Mouse (Mus musculus) kidney, embryonic 14.5 days (tissue): ENCODE results near the gene Apba3. TPM values are rescaled to one million over a fixed set of nuclear protein-coding genes. Genes with fewer than 3 reads are reported as not detected.

Experiments used
- ATAC-seq: fragments of 200-750 bp; cut with Nextera tagmentation; 2 replicates; pipeline ENCODE4 v1.8.0; 2017; ENCODE audit warnings: moderate number of reproducible peaks, mild to moderate bottlenecking, moderate TSS enrichment, moderate library complexity; ENCODE audit not compliant: low FRiP score, low TSS enrichment
- H3K27ac ChIP-seq: fragments of 300-500 bp; sonication (generic); 2 replicates; pipeline ENCODE4 v1.5.1; 2014; ENCODE audit warnings: low read depth, mild to moderate bottlenecking, low read length, moderate library complexity, mixed read lengths
- H3K27me3 ChIP-seq: fragments of 300-500 bp; sonication (generic); 2 replicates; pipeline ENCODE4 v1.6.1; 2014; ENCODE audit warnings: mild to moderate bottlenecking, low read length; ENCODE audit not compliant: control insufficient read depth, insufficient read depth
- H3K36me3 ChIP-seq: fragments of 300-500 bp; sonication (generic); 2 replicates; pipeline ENCODE4 v1.6.1; 2014; ENCODE audit warnings: low read length, mixed read lengths; ENCODE audit not compliant: control insufficient read depth, insufficient read depth
- H3K4me1 ChIP-seq: fragments of 300-500 bp; sonication (generic); 2 replicates; pipeline ENCODE4 v1.6.1; 2014; ENCODE audit warnings: low read length, mixed read lengths; ENCODE audit not compliant: control insufficient read depth, insufficient read depth
- H3K4me2 ChIP-seq: fragments of 300-500 bp; sonication (generic); replicated peaks from 2 replicates; pipeline ENCODE4 v1.6.1; 2014; ENCODE audit warnings: low read depth, mild to moderate bottlenecking, low read length
- H3K4me3 ChIP-seq: fragments of 300-500 bp; sonication (generic); 2 replicates; pipeline ENCODE4 v1.5.1; 2014; ENCODE audit warnings: mild to moderate bottlenecking, low read length
- H3K9ac ChIP-seq: fragments of 300-500 bp; sonication (generic); 2 replicates; pipeline ENCODE4 v1.6.1; 2014; ENCODE audit warnings: low read depth, mild to moderate bottlenecking, low read length, moderate library complexity
- H3K9me3 ChIP-seq: fragments of 300-500 bp; sonication (generic); 2 replicates; pipeline ENCODE4 v1.6.1; 2016; ENCODE audit warnings: low read length; ENCODE audit not compliant: control insufficient read depth
- WGBS: fragments of 180-500 bp; shearing (Covaris S2); extraction: QIAGEN DNeasy Blood & Tissue Kit; methylation state at CpG from one replicate; pipeline ENCODE4 v1.1.7; 2014; 5-methylcytosine and 5-hydroxymethylcytosine counted together
- microRNA-seq: library from miRNA; unstranded; fragments of <30 nt; microRNA quantifications from one replicate; pipeline ENCODE4, GENCODE M21; 2016
- polyA plus RNA-seq: library from polyadenylated mRNA; unstranded; fragments of >200 nt; fragmentation: Nextera tagmentation; extraction: Ambion mirVana; gene quantifications from 2 replicates; pipeline ENCODE4 v1.2.1, GENCODE M21; 2014

The Apba3 gene
- polyA plus RNA-seq, 1 experiment from 2014 or later, result 51.4 TPM

GRCm38 (mm10) chr10:81319330-81319699, 52.6 kb downstream of the Apba3 start:
- Histone ChIP-seq H3K27me3 (no peaks in the 10 kb centered on the region), H3K4me1 (peaks cover 32% of the 10 kb centered on the region), H3K9ac (peak overlapping the region; percentile 93; the same call in 1 of the 2 replicates), H3K4me2 (peak overlapping the region; percentile 76), H3K4me3 (peak overlapping the region; percentile 99; the same call in 1 of the 2 replicates), H3K27ac (peak overlapping the region; percentile 85), H3K9me3 (no peaks in the 10 kb centered on the region), H3K36me3 (peaks cover 49% of the 10 kb centered on the region)
- WGBS, result 34% methylated on average over 8 of the region's 8 CpGs
- no peak for ATAC-seq

DNA sequence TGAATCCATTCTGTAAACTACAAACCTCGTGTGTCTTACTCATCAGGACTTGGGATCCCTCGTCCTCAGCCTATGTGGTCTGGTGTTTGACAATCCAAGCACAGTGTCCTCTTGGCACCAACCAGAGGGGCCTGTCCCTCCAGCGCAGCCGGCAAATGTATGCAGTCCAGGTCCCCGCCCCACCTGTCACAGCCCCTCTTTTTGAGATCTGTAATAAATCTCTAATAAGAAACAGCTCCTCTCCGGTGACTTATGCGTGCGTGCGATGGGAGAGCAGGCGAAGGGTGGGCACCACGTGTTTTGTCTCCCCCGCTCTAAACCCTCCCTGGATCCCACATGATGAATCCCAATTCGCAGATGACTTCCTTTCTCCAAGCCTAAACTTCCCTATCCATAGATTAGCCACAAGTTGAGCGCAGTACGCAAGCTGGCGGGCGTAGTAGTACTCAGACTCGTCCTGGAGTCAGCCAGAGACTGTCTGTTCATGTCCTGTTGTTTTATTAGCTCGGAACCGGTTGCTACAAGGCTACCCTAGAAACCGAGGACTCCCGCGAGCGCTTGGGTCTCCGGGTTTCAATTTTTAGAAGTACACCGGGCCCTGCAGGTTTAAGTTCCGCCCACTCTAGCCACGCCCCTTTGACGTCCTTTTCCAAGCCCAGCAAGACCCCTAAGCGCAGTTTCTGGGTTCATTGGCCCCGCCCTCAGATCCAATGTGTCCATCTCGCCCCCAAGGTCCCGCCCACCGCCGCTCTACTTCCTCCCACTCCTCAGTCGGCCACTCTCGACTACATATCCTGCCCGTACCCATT, 53.2 kb downstream of the Apba3 start:
- Histone ChIP-seq H3K9me3 (no peaks in the 10 kb centered on the region), H3K27ac (peak overlapping the region; percentile 85), H3K4me2 (peak overlapping the region; percentile 76), H3K4me1 (peaks cover 32% of the 10 kb centered on the region), H3K36me3 (peaks cover 53% of the 10 kb centered on the region), H3K27me3 (no peaks in the 10 kb centered on the region), H3K4me3 (peak overlapping the region; percentile 99), H3K9ac (peak overlapping the region; percentile 93)
- peak; percentile 82 for ATAC-seq
- under 1% methylated on average over 38 of the region's 38 CpGs for WGBS

- H3K27ac ChIP-seq, result peak within 1 kb of the TSS; percentile 85
- ATAC-seq, result peak; percentile 91
- H3K4me2 ChIP-seq, result peak within 1 kb of the TSS; percentile 76
- peak within 1 kb of the TSS; percentile 99 for H3K4me3 ChIP-seq
- H3K9ac ChIP-seq, result peak within 1 kb of the TSS; percentile 93
- under 1% methylated on average over 68 of the region's 68 CpGs for WGBS
- no peaks in the 10 kb centered on the region for H3K27me3 ChIP-seq
- H3K9me3 ChIP-seq, result no peaks in the 10 kb centered on the region
- H3K36me3 ChIP-seq, result peaks cover 53% of the 10 kb centered on the region
- peaks cover 32% of the 10 kb centered on the region for H3K4me1 ChIP-seq
Measured at GRCm38 (mm10) chr10:81320550-81321347, 54.0 kb downstream of the Apba3 start, which contains the start of gene Cactin. Cactin (plus strand) TSS chr10:81321103.

GRCm38 (mm10) chr10:81321436-81321835, 54.7 kb downstream of the Apba3 start:
- Histone ChIP-seq H3K9me3 (no peaks in the 10 kb centered on the region), H3K36me3 (peaks cover 55% of the 10 kb centered on the region), H3K4me1 (peaks cover 27% of the 10 kb centered on the region), H3K9ac (peak overlapping the region; percentile 93), H3K4me3 (peak overlapping the region; percentile 99), H3K27me3 (no peaks in the 10 kb centered on the region), H3K4me2 (peak overlapping the region; percentile 70), H3K27ac (peak overlapping the region; percentile 85)
- ATAC-seq, result no peak
- WGBS, result 3% methylated on average over 20 of the region's 20 CpGs

DNA sequence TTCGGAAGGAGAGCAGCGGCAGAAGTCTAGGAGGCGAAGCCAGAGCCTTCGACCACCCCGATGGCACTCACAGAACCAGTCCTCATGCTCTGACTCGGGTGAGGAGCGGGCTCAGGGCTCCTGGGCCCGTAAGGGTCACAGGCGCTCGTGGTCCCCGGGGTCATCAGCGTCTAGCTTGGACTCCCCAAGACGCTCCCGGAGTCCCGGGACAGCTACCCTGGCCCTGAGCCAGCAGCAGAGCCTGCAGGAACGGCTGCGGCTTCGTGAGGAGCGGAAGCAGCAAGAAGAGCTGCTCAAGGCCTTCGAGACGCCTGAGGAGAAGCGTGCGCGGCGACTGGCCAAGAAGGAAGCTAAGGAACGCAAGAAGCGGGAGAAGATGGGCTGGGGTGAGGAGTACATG, 55.7 kb downstream of the Apba3 start:
- Histone ChIP-seq H3K27ac (no peak overlapping the region), H3K27me3 (no peaks in the 10 kb centered on the region), H3K9me3 (no peaks in the 10 kb centered on the region), H3K4me3 (no peak overlapping the region), H3K4me1 (peaks cover 17% of the 10 kb centered on the region), H3K9ac (0 out of 2 replicates have a peak overlapping the region, but pooled peaks have one; percentile 93), H3K4me2 (no peak overlapping the region), H3K36me3 (peaks cover 63% of the 10 kb centered on the region)
- WGBS, result 93% methylated on average over 27 of the region's 27 CpGs
- no peak for ATAC-seq

Small RNA genes within 50 kb of the gene (microRNA-seq; reads per million reads assigned to microRNA genes)
- gene Mir3057, result 10.7 reads per million, percentile 28 among the genes with 10 or more reads in this experiment

Other genes starting within 250 kb of the Apba3 start
- gene Diras1, start 241.3 kb upstream of the Apba3 start, polyA plus RNA-seq, result 0.37 TPM in 1 of 2 replicates, not detected in the other
- gene Slc39a3, start 229.5 kb upstream of the Apba3 start, polyA plus RNA-seq, result 6.4 and 9.1 TPM in 2 replicates
- gene Sgta, start 206.8 kb upstream of the Apba3 start, polyA plus RNA-seq, result 140 and 196 TPM in 2 replicates
- gene Thop1, start 196.9 kb upstream of the Apba3 start, polyA plus RNA-seq, result 50.6 and 58.9 TPM in 2 replicates
- gene Creb3l3, start 168.1 kb upstream of the Apba3 start, polyA plus RNA-seq, result 0.11 and 0.24 TPM in 2 replicates
- gene Map2k2, start 161.0 kb upstream of the Apba3 start, polyA plus RNA-seq, result 187 and 208 TPM in 2 replicates
- gene Zbtb7a, start 131.7 kb upstream of the Apba3 start, polyA plus RNA-seq, result 16.1 and 18.1 TPM in 2 replicates
- 45.3 and 48.4 TPM in 2 replicates for gene Pias4, start 99.0 kb upstream of the Apba3 start, polyA plus RNA-seq
- gene Eef2, start 90.3 kb upstream of the Apba3 start, polyA plus RNA-seq, result 465 and 473 TPM in 2 replicates
- 45.7 and 58.0 TPM in 2 replicates for gene Dapk3, start 84.0 kb upstream of the Apba3 start, polyA plus RNA-seq
- not detected in 2 replicates for gene 4930442H23Rik, start 83.1 kb upstream of the Apba3 start, polyA plus RNA-seq
- gene Nmrk2, start 64.9 kb upstream of the Apba3 start, polyA plus RNA-seq, result not detected in 2 replicates
- gene Atcay, start 36.1 kb upstream of the Apba3 start, polyA plus RNA-seq, result 0.19 and 0.23 TPM in 2 replicates
- gene Zfr2, start 33.8 kb upstream of the Apba3 start, polyA plus RNA-seq, result 4.5 and 4.7 TPM in 2 replicates
- gene Matk, start 14.0 kb upstream of the Apba3 start, polyA plus RNA-seq, result 5.4 and 7.0 TPM in 2 replicates
- gene Mrpl54, start within 50 bp of the Apba3 start, polyA plus RNA-seq, result 240 and 276 TPM in 2 replicates
- gene Tjp3, start 24.6 kb downstream of the Apba3 start, polyA plus RNA-seq, result 7.6 and 11.6 TPM in 2 replicates
- gene Pip5k1c, start 26.0 kb downstream of the Apba3 start, polyA plus RNA-seq, result 25.4 and 60.7 TPM in 2 replicates
- gene Cactin, start 54.1 kb downstream of the Apba3 start, polyA plus RNA-seq, result 21.4 and 29.6 TPM in 2 replicates
- 8.7 and 10.1 TPM in 2 replicates for gene Tbxa2r, start 61.8 kb downstream of the Apba3 start, polyA plus RNA-seq
- 0.05 and 0.07 TPM in 2 replicates for gene Gipc3, start 76.3 kb downstream of the Apba3 start, polyA plus RNA-seq
- 115 and 119 TPM in 2 replicates for gene Hmg20b, start 83.5 kb downstream of the Apba3 start, polyA plus RNA-seq
- gene Mfsd12, start 90.5 kb downstream of the Apba3 start, polyA plus RNA-seq, result 4.1 and 4.6 TPM in 2 replicates
- 0.14 and 0.30 TPM in 2 replicates for gene 4930404N11Rik, start 98.9 kb downstream of the Apba3 start, polyA plus RNA-seq
- 101 and 108 TPM in 2 replicates for gene Fzr1, start 111.6 kb downstream of the Apba3 start, polyA plus RNA-seq
- 59.2 and 73.9 TPM in 2 replicates for gene Dohh, start 117.5 kb downstream of the Apba3 start, polyA plus RNA-seq
- 3.5 and 3.8 TPM in 2 replicates for gene Gm48551, start 117.5 kb downstream of the Apba3 start, polyA plus RNA-seq
- gene Gm48552, start 122.0 kb downstream of the Apba3 start, polyA plus RNA-seq, result 0.61 and 1.5 TPM in 2 replicates
- 14.9 and 16.4 TPM in 2 replicates for gene Smim24, start 126.1 kb downstream of the Apba3 start, polyA plus RNA-seq
- 47.3 and 59.0 TPM in 2 replicates for gene Nfic, start 188.7 kb downstream of the Apba3 start, polyA plus RNA-seq
- gene Celf5, start 215.7 kb downstream of the Apba3 start, polyA plus RNA-seq, result 0.28 and 0.36 TPM in 2 replicates
- 59.1 and 76.6 TPM in 2 replicates for gene Ncln, start 229.4 kb downstream of the Apba3 start, polyA plus RNA-seq
- gene S1pr4, start 233.2 kb downstream of the Apba3 start, polyA plus RNA-seq, result 0.41 and 0.54 TPM in 2 replicates